Mouse (Mus musculus) left cerebral cortex, adult 2 months (tissue): ENCODE data around the gene Prkaa1. TPM values are rescaled to one million over a fixed set of nuclear protein-coding genes. Genes with fewer than 3 reads are reported as not detected.
"Not testable (repeated sequence)": the region's sequence is repeated elsewhere in the genome, so short reads cannot be mapped to it uniquely, and the experiment has no call there.

Experiments used
- DNase-seq, 2 experiments: peaks; one replicate each; pipeline ENCODE4 v3.0.0; 2021 to 2022; ENCODE audit warnings: low spot score in 2 of 2, mixed read lengths in 1 of 2; ENCODE audit errors: extremely low spot score in 1 of 2
- H3K27ac ChIP-seq: fragments of 200-600 bp; 2 replicates; pipeline ENCODE4 v1.8.1; 2022
- H3K4me3 ChIP-seq: fragments of 200-600 bp; 2 replicates; pipeline ENCODE4 v1.8.1; 2022
- CTCF ChIP-seq: fragments of 200-600 bp; IDR thresholded peaks from 2 replicates; pipeline ENCODE4 v1.8.1; 2022; ENCODE audit warnings: antibody characterized with exemption, mild to moderate bottlenecking, moderate library complexity
- intact Hi-C: fragments of 180-260 bp; cut with DNase I; formaldehyde crosslinking; loops from one replicate; pipeline ENCODE4 v1.15.1; 2025
- total RNA-seq, 2 experiments: library from RNA; stranded (reverse); gene quantifications; 2 replicates each; pipeline ENCODE4 v1.2.3; 2021

The Prkaa1 gene
- total RNA-seq, 2 experiments from 2014 or later = 20.1 to 21.7 TPM

- intact Hi-C loops = no loop called here
Observed at GRCm38 (mm10) chr15:5186293-5186675, 42.6 kb downstream of the Prkaa1 start.

DNA sequence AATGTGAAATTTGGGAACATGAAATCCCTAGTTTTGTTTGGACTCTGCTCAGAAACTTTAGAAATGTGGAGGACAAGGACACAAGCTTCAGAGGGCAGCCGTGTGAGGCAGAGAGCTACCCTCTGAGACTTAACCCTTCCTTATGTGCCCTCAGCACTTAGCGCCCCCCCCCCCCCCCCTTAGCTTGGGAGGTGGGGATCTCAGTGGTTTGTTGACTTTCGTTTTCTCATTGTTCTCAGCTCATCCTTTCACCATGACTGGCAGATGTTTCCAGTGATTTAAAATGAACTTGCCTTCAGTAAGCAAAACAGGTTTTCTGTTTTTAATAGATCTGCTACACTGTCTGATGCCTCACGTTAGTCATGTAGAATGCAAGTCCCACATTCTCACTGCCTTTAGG lies 43.5 kb downstream of the Prkaa1 start:
- Histone ChIP-seq H3K27ac (no peak overlapping the region), H3K4me3 (no peak overlapping the region)
- DNase-seq = no peak
- intact Hi-C loops = no loop called here
- no peak for TF ChIP-seq CTCF

More at GRCm38 (mm10) chr15:5186293-5186675, 42.6 kb downstream of the Prkaa1 start:
- TF ChIP-seq CTCF = no peak
- no peak for DNase-seq
- Histone ChIP-seq H3K27ac (peak overlapping the region; percentile 84), H3K4me3 (peak overlapping the region; percentile 94)

GRCm38 (mm10) chr15:5188029-5188428 lies 44.4 kb downstream of the Prkaa1 start:
- TF ChIP-seq CTCF = no peak
- Histone ChIP-seq H3K4me3 (no peak overlapping the region), H3K27ac (no peak overlapping the region)
- no peak for DNase-seq
- intact Hi-C loops = no loop called here

DNA sequence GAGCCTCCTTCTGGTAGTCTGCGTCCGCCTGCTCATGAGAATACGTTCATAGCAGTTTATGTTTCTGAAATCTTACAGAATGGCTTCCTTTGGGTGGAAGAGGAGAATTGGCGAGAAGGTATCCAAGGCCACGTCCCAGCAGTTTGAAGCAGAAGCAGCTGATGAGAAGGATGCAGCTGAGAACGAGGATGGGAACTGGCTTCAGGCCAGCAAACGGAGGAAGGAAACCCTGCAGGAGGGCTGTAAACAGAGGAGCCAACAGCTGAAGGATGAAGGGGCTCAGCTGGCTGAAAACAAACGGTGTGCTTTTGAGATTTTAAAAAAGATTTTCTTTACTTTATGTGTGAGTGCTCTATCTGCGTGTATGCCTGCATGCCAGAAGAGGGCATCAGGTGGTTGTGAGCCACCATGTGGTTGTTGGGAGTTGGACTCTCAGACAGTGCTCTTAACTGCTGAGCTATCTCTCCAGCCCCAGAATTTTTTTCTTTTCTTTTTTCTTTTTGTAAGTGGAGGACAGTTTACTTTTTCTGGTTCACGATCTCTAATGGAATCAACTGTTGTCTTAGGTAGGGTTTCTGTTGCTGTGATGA lies 45.9 kb downstream of the Prkaa1 start:
- TF ChIP-seq CTCF = peak; percentile 33
- DNase-seq = no peak
- Histone ChIP-seq H3K4me3 (no peak overlapping the region), H3K27ac (peak overlapping the region; percentile 12; the same call in 1 of the 2 replicates)
- intact Hi-C loops = loop anchor here (5.0 kb wide), 1 partner anchor 893 kb away; no protein-coding TSS in a partner anchor

DNA sequence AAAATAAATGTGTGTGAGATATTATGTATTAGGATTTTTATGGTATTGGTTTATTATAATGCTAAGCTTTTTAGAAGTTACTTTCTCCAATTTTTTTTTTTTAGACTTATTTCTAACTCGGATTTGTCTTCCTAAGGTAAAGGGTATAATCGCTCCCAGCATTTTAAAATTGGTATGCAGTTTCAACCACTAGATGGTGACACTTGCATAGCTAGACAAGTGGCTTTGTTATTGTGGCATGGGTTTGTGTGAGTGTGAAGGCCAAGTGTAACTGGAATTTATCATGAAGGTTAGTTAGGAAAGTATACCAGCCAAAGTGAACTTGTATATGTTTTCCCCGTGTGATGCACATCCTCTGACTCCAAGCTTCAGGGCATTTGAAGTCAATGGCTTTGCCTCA lies 50.2 kb downstream of the Prkaa1 start:
- peak; percentile 64 for TF ChIP-seq CTCF
- H3K4me3 ChIP-seq = no peak overlapping the region
- intact Hi-C loops = loop anchor here (2.0 to 5.0 kb wide), 3 partner anchors 23 to 1015 kb away; no protein-coding TSS in a partner anchor
- no peak for DNase-seq
- no peak overlapping the region for H3K27ac ChIP-seq

DNA sequence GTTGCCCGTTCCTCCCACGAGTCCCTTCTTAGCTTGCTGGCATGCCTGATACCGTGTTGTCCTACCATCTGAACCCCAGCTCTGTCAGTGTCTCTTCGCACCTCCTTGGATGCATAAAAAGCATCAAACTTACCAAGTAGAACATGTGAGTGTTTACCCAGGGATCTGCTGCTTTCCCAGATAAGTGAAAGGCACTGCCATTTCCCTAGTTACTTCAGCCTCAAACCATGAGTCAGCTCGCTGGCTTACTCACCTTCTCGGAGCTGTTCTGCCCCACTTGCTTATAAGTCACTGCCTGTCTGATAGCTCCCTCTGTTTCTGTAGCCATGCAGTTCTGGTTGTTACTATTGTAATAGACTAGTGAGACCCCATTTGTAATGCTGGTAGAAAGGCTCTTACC lies 50.8 kb downstream of the Prkaa1 start:
- H3K27ac ChIP-seq = no peak overlapping the region
- no peak for DNase-seq
- H3K4me3 ChIP-seq = no peak overlapping the region
- TF ChIP-seq CTCF = no peak
- intact Hi-C loops = loop anchor here (2.0 to 5.0 kb wide), 2 partner anchors 888 to 1014 kb away; no protein-coding TSS in a partner anchor

- intact Hi-C loops = loop anchor here (2.0 to 5.0 kb wide), 2 partner anchors 887 to 1014 kb away; no protein-coding TSS in a partner anchor
- no peak overlapping the region for H3K4me3 ChIP-seq
- DNase-seq = no peak
- no peak overlapping the region for H3K27ac ChIP-seq
- no peak for TF ChIP-seq CTCF
Observed at GRCm38 (mm10) chr15:5194931-5195330, 51.3 kb downstream of the Prkaa1 start.

DNA sequence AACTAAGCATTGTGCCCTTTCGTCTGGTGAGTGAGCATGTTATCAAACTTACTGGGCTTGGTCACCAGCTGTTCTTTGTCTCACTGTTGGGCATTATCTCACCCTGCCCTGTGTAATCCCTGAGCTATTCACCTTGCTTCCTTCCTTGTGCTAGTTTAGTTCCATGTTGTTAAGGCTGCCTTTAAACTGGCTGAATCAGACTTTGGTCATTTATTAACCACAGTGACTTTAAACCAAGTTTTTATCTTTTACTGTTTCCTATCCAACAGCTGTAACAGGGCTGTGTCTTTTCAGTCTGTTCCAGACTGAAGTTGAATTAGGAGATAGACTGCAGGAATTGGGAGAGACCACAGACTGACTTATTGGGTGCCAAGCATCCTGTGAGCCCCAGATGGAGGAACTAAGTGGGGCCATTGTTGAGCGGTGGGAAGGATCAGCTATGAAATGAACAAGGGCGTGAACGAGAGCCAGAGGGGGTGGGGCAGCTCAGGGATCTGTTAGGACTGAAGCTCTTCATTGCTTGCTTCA lies 52.4 kb downstream of the Prkaa1 start:
- H3K27ac ChIP-seq = no peak overlapping the region
- no peak for TF ChIP-seq CTCF
- H3K4me3 ChIP-seq = no peak overlapping the region
- intact Hi-C loops = loop anchor here (2.0 kb wide), 1 partner anchor 1013 kb away; no protein-coding TSS in a partner anchor
- DNase-seq = no peak

DNA sequence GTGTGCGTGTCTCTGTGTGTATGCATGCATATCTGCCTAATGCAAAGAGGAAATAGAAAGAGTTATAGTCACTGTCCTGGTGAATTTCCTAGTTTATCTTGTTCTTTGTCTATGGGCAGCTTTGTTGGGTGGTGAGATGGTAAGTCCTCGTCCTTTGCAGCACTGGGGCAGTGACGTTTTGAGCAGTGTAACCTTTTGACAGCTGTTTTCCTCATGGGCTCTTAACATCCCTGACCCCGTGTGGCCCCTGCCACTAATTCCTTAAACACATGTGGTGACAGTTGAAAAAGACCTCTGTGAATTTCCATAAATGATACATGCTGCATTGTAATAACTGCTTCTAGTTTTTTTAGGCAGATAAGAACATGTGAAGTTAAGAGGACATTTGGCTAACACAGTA lies 53.0 kb downstream of the Prkaa1 start:
- no peak overlapping the region for H3K4me3 ChIP-seq
- intact Hi-C loops = no loop called here
- no peak for TF ChIP-seq CTCF
- no peak overlapping the region for H3K27ac ChIP-seq
- no peak for DNase-seq

DNA sequence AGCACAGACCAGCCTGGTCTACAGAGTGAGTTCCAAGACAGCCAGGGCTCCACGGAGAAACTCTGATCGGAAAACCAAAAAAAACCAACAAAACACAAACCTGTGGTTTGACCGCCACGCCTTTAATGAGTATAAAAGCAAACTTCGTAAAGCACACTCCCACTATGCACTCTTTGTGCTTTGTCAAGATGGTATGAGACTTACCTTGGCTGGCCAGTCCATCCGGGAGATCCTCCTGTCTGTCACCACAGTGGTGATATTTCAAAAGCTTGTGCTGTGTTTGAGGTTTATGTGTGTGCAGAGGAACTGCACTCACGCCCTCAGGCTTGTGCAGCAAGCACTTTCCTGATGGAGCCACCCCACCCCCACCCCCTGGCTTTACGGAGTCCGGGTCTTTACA lies 61.6 kb downstream of the Prkaa1 start:
- no peak overlapping the region for H3K4me3 ChIP-seq
- no peak for TF ChIP-seq CTCF
- no peak for DNase-seq
- intact Hi-C loops = no loop called here
- no peak overlapping the region for H3K27ac ChIP-seq

- no peak overlapping the region for H3K27ac ChIP-seq
- DNase-seq = no peak
- no peak overlapping the region for H3K4me3 ChIP-seq
- no peak for TF ChIP-seq CTCF
- intact Hi-C loops = no loop called here
Observed at GRCm38 (mm10) chr15:5209116-5209515, 65.5 kb downstream of the Prkaa1 start.

GRCm38 (mm10) chr15:5220491-5220890 lies 76.8 kb downstream of the Prkaa1 start:
- DNase-seq = no peak
- no peak overlapping the region for H3K4me3 ChIP-seq
- no peak for TF ChIP-seq CTCF
- intact Hi-C loops = no loop called here
- no peak overlapping the region for H3K27ac ChIP-seq

GRCm38 (mm10) chr15:5230746-5231145 lies 87.1 kb downstream of the Prkaa1 start:
- H3K27ac ChIP-seq, DNase-seq, intact Hi-C loops, H3K4me3 ChIP-seq: not testable (repeated sequence)

Other genes starting within 250 kb of the Prkaa1 start
- not detected for gene Mroh2b, start 245.1 kb upstream of the Prkaa1 start, total RNA-seq
- gene C7, start 80.1 kb upstream of the Prkaa1 start, total RNA-seq = under 1 TPM; 0.65 to 0.81 TPM
- 1 to 10 TPM; 2.2 to 2.7 TPM for gene Card6, start 35.3 kb upstream of the Prkaa1 start, total RNA-seq
- 100 to 1,000 TPM; 252 to 283 TPM for gene Rpl37, start 27.2 kb upstream of the Prkaa1 start, total RNA-seq
- 10 to 100 TPM; 90.7 to 95.1 TPM for gene Ttc33, start 41.7 kb downstream of the Prkaa1 start, total RNA-seq
- 1 to 10 TPM; 1.1 to 1.2 TPM for gene Ptger4, start 100.3 kb downstream of the Prkaa1 start, total RNA-seq